Mouse (Mus musculus): ENCODE results near the gene Igflr1. TPM values are rescaled to one million over a fixed set of nuclear protein-coding genes. Genes with fewer than 3 reads are reported as not detected.

Igflr1 gene
- polyA plus RNA-seq, 1 experiment from 2014 or later = 4.1 TPM

GRCm38 (mm10) chr7:30590927-30591604, 25.8 kb downstream of the Igflr1 start:
- 81% methylated on average over 9 of the region's 9 CpGs for WGBS
- H3K9me3 ChIP-seq = no peaks in the 10 kb centered on the region
- ATAC-seq (ENCODE audit: insufficient number of reproducible peaks, insufficient read depth, low FRiP score, low TSS enrichment) = no peak
- peaks cover 19% of the 10 kb centered on the region for H3K4me1 ChIP-seq
- H3K27ac ChIP-seq = no peak overlapping the region
- H3K9ac ChIP-seq = peak overlapping the region; percentile 19
- H3K4me3 ChIP-seq = no peak overlapping the region
- no peaks in the 10 kb centered on the region for H3K27me3 ChIP-seq
- H3K36me3 ChIP-seq = peaks cover 8% of the 10 kb centered on the region
- no peak overlapping the region for H3K4me2 ChIP-seq (replicated peaks)

- no peaks in the 10 kb centered on the region for H3K27me3 ChIP-seq
- H3K4me3 ChIP-seq = no peak overlapping the region
- H3K36me3 ChIP-seq = peaks cover 2% of the 10 kb centered on the region; the same call in 1 of the 2 replicates
- H3K27ac ChIP-seq = no peak overlapping the region
- H3K4me2 ChIP-seq (replicated peaks) = no peak overlapping the region
- no peak for ATAC-seq (ENCODE audit: insufficient number of reproducible peaks, insufficient read depth, low FRiP score, low TSS enrichment)
- H3K4me1 ChIP-seq = peaks cover 19% of the 10 kb centered on the region
- no peaks in the 10 kb centered on the region for H3K9me3 ChIP-seq
- 45% methylated on average over 4 of the region's 4 CpGs for WGBS
- peak overlapping the region; percentile 19; the same call in 1 of the 2 replicates for H3K9ac ChIP-seq
Measured at GRCm38 (mm10) chr7:30591605-30591951, 26.4 kb downstream of the Igflr1 start.

- H3K27ac ChIP-seq = no peak overlapping the region
- H3K36me3 ChIP-seq = no peaks in the 10 kb centered on the region
- H3K4me1 ChIP-seq = peaks cover 8% of the 10 kb centered on the region
- no peak for ATAC-seq (ENCODE audit: insufficient number of reproducible peaks, insufficient read depth, low FRiP score, low TSS enrichment)
- WGBS = 55% methylated on average over 5 of the region's 5 CpGs
- H3K27me3 ChIP-seq = no peaks in the 10 kb centered on the region
- no peak overlapping the region for H3K9ac ChIP-seq
- H3K9me3 ChIP-seq = no peaks in the 10 kb centered on the region
- H3K4me2 ChIP-seq (replicated peaks) = no peak overlapping the region
- H3K4me3 ChIP-seq = no peak overlapping the region
Measured at GRCm38 (mm10) chr7:30592772-30593423, 27.7 kb downstream of the Igflr1 start.

GRCm38 (mm10) chr7:30593579-30594509, 28.6 kb downstream of the Igflr1 start:
- Histone ChIP-seq H3K27me3 (no peaks in the 10 kb centered on the region), H3K4me2 (replicated peaks) (no peak overlapping the region), H3K36me3 (no peaks in the 10 kb centered on the region), H3K4me3 (no peak overlapping the region), H3K9ac (no peak overlapping the region), H3K9me3 (0 out of 2 replicates have a peak, but pooled peaks cover 2% of the 10 kb centered on the region), H3K27ac (no peak overlapping the region), H3K4me1 (peaks cover 8% of the 10 kb centered on the region)
- 79% methylated on average over 10 of the region's 10 CpGs for WGBS
- no peak for ATAC-seq (ENCODE audit: insufficient number of reproducible peaks, insufficient read depth, low FRiP score, low TSS enrichment)

- Histone ChIP-seq H3K4me3 (no peak overlapping the region), H3K27ac (no peak overlapping the region), H3K36me3 (no peaks in the 10 kb centered on the region), H3K9ac (no peak overlapping the region), H3K4me2 (replicated peaks) (no peak overlapping the region), H3K9me3 (0 out of 2 replicates have a peak, but pooled peaks cover 2% of the 10 kb centered on the region), H3K27me3 (no peaks in the 10 kb centered on the region), H3K4me1 (peaks cover 7% of the 10 kb centered on the region)
- ATAC-seq (ENCODE audit: insufficient number of reproducible peaks, insufficient read depth, low FRiP score, low TSS enrichment) = no peak
- 78% methylated on average over 3 of the region's 4 CpGs for WGBS
Measured at GRCm38 (mm10) chr7:30594510-30595024, 29.3 kb downstream of the Igflr1 start.

- WGBS = 78% methylated on average over 5 of the region's 5 CpGs
- H3K36me3 ChIP-seq = no peaks in the 10 kb centered on the region
- H3K9ac ChIP-seq = no peak overlapping the region
- H3K4me1 ChIP-seq = no peaks in the 10 kb centered on the region
- no peak overlapping the region for H3K4me3 ChIP-seq
- 0 out of 2 replicates have a peak, but pooled peaks cover 2% of the 10 kb centered on the region for H3K9me3 ChIP-seq
- ATAC-seq (ENCODE audit: insufficient number of reproducible peaks, insufficient read depth, low FRiP score, low TSS enrichment) = no peak
- H3K4me2 ChIP-seq (replicated peaks) = no peak overlapping the region
- no peaks in the 10 kb centered on the region for H3K27me3 ChIP-seq
- no peak overlapping the region for H3K27ac ChIP-seq
Measured at GRCm38 (mm10) chr7:30596093-30596492, 30.9 kb downstream of the Igflr1 start.

GRCm38 (mm10) chr7:30596811-30597210, 31.6 kb downstream of the Igflr1 start:
- H3K9ac ChIP-seq = no peak overlapping the region
- H3K4me1 ChIP-seq = no peaks in the 10 kb centered on the region
- H3K27me3 ChIP-seq = no peaks in the 10 kb centered on the region
- 0 out of 2 replicates have a peak, but pooled peaks cover 2% of the 10 kb centered on the region for H3K9me3 ChIP-seq
- ATAC-seq (ENCODE audit: insufficient number of reproducible peaks, insufficient read depth, low FRiP score, low TSS enrichment) = no peak
- no peaks in the 10 kb centered on the region for H3K36me3 ChIP-seq
- H3K4me2 ChIP-seq (replicated peaks) = no peak overlapping the region
- WGBS = 68% methylated on average over 5 of the region's 5 CpGs
- H3K4me3 ChIP-seq = no peak overlapping the region
- no peak overlapping the region for H3K27ac ChIP-seq

- Histone ChIP-seq H3K4me2 (replicated peaks) (no peak within 1 kb of the TSS), H3K27ac (no peak within 1 kb of the TSS), H3K9ac (no peak within 1 kb of the TSS), H3K4me1 (no peaks in the 10 kb centered on the region), H3K27me3 (no peaks in the 10 kb centered on the region), H3K4me3 (no peak within 1 kb of the TSS), H3K36me3 (no peaks in the 10 kb centered on the region), H3K9me3 (0 out of 2 replicates have a peak, but pooled peaks cover 2% of the 10 kb centered on the region)
- 92% methylated on average over 12 of the region's 12 CpGs for WGBS
- no peak for ATAC-seq (ENCODE audit: insufficient number of reproducible peaks, insufficient read depth, low FRiP score, low TSS enrichment)
Measured at GRCm38 (mm10) chr7:30598786-30599185, 33.6 kb downstream of the Igflr1 start, which contains the start of gene Zbtb32. TSS of gene Zbtb32 (minus strand) at chr7:30598909.

GRCm38 (mm10) chr7:30599933-30600353, 34.7 kb downstream of the Igflr1 start:
- 4% methylated on average over 16 of the region's 16 CpGs for WGBS
- H3K36me3 ChIP-seq = no peaks in the 10 kb centered on the region
- 0 out of 2 replicates have a peak, but pooled peaks cover 2% of the 10 kb centered on the region for H3K9me3 ChIP-seq
- H3K4me3 ChIP-seq = no peak overlapping the region
- no peak overlapping the region for H3K9ac ChIP-seq
- no peak overlapping the region for H3K27ac ChIP-seq
- H3K4me2 ChIP-seq (replicated peaks) = no peak overlapping the region
- H3K4me1 ChIP-seq = no peaks in the 10 kb centered on the region
- no peaks in the 10 kb centered on the region for H3K27me3 ChIP-seq
- peak; percentile 90 for ATAC-seq (ENCODE audit: insufficient number of reproducible peaks, insufficient read depth, low FRiP score, low TSS enrichment)

- no peak overlapping the region for H3K4me3 ChIP-seq
- no peak overlapping the region for H3K9ac ChIP-seq
- WGBS = 74% methylated on average over 7 of the region's 7 CpGs
- H3K9me3 ChIP-seq = 0 out of 2 replicates have a peak, but pooled peaks cover 2% of the 10 kb centered on the region
- no peaks in the 10 kb centered on the region for H3K4me1 ChIP-seq
- no peaks in the 10 kb centered on the region for H3K36me3 ChIP-seq
- no peak overlapping the region for H3K4me2 ChIP-seq (replicated peaks)
- no peak overlapping the region for H3K27ac ChIP-seq
- ATAC-seq (ENCODE audit: insufficient number of reproducible peaks, insufficient read depth, low FRiP score, low TSS enrichment) = no peak
- no peaks in the 10 kb centered on the region for H3K27me3 ChIP-seq
Measured at GRCm38 (mm10) chr7:30600651-30601050, 35.4 kb downstream of the Igflr1 start.

GRCm38 (mm10) chr7:30602583-30602982, 37.4 kb downstream of the Igflr1 start:
- Histone ChIP-seq H3K4me1 (no peaks in the 10 kb centered on the region), H3K27ac (no peak overlapping the region), H3K4me3 (no peak overlapping the region), H3K4me2 (replicated peaks) (no peak overlapping the region), H3K9me3 (0 out of 2 replicates have a peak, but pooled peaks cover 2% of the 10 kb centered on the region), H3K9ac (no peak overlapping the region), H3K36me3 (no peaks in the 10 kb centered on the region), H3K27me3 (no peaks in the 10 kb centered on the region)
- no peak for ATAC-seq (ENCODE audit: insufficient number of reproducible peaks, insufficient read depth, low FRiP score, low TSS enrichment)
- 18% methylated on average over 2 of the region's 3 CpGs for WGBS

Measured in embryonic facial prominence, embryonic 12.5 days (tissue).